Mouse (Mus musculus): ENCODE data around the gene Akr1c18. TPM values are rescaled to one million over a fixed set of nuclear protein-coding genes. Genes with fewer than 3 reads are reported as not detected.
"Not testable (repeated sequence)": the region's sequence is repeated elsewhere in the genome, so short reads cannot be mapped to it uniquely, and the experiment has no call there.

The Akr1c18 gene
- total RNA-seq (2021): 1 to 10 TPM in 1 of 2 experiments, under 1 TPM in 1; 0.91 to 1.9 TPM
- long read RNA-seq, experiment 1, partial matches to known transcripts: 0 of 3 reads
- long read RNA-seq, experiment 1, other reads (novel, unspliced or antisense): 0 of 3 reads
- long read RNA-seq, experiment 2, partial matches to known transcripts: 3 of 3 reads
- long read RNA-seq, experiment 2, other reads (novel, unspliced or antisense): 0 of 3 reads

DNA sequence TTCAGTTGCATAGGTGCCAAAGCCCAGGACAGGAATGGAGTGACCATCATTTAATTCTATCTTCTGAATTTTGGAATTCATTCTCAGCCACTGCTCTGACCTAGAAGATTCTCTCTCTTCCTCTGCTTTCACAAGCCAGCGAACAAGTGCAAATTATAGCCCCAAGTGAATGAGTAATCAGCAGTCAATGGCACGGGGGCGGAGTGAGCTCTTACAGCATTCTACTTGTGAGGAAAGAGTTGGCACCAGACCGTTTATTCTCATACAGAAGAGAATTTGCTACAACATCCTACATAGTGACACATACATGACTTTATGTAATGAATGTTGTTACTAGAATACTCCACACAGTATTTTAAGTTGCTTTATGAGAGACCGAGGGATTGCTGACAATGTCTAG is at the start of gene Akr1c18:
Gene Akr1c18 (minus strand): TSS at position 137 of the 400 bp plus-strand sequence.
- DNase-seq (ENCODE audit: low spot score in 2 of 2): peak; percentile 66 to 77

DNA sequence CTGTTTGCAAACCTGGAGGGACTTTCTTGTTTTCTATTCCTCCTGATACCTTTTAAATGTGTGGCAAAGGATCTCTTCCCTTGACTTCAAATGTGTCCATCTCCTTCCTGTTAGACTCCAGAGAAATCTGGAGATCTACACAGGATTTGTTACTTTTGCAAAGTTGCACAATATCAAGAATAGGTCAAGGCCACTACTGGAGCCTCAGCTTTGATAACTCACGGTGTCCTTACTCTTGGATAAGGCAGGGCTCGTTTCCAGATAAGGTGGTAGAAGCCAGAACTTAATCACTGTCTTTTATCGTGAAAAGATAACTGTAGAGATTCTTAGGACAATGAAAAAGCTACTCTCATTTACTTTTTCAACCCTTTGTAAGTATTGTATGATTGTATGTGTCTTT is 42.1 kb upstream of the Akr1c18 start:
- DNase-seq (ENCODE audit: low spot score in 2 of 2): no peak

DNA sequence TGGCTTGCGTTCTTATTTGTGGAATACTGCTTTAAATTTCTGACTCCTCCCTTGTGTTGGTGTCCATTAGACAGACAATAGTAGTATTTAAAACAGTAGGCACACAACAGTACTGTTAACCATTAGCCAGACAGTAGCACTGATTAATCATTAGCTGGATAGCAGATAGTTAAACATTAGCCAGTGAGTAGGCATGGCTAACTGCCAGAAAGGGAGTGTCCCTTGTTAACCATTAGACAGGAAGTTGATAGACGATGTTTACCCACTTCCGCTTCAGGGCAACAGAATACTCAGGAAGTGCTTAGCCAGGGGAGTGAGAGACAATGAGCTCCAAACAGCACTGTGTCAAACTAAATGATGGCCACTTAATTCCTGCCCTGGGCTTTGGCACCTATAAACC is 40.5 kb upstream of the Akr1c18 start, which contains the start of gene Akr1c13:
Gene Akr1c13 (plus strand): TSS at position 247 of the 400 bp plus-strand sequence.
- no peak for DNase-seq (ENCODE audit: low spot score in 2 of 2)

DNA sequence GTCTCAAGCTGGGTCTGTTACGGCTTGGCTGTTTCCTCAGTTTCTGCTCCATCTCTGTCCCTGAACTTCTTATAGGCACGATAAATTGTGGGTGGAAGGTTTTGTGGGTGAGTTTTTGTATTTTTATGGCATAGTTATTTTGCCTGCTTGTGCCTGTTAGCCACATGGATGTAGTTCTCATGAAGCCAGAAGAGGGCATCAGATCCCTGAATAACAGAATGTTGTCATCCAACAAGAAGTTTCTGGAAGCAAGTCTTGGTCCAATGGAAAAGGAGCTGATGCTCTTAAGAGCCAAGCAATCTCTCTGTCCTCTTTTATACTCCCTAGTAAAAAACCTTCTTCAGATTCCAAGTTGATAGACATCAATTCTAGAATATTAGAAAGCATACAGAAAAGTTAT is 37.7 kb upstream of the Akr1c18 start:
- no peak for DNase-seq (ENCODE audit: low spot score in 2 of 2)

DNA sequence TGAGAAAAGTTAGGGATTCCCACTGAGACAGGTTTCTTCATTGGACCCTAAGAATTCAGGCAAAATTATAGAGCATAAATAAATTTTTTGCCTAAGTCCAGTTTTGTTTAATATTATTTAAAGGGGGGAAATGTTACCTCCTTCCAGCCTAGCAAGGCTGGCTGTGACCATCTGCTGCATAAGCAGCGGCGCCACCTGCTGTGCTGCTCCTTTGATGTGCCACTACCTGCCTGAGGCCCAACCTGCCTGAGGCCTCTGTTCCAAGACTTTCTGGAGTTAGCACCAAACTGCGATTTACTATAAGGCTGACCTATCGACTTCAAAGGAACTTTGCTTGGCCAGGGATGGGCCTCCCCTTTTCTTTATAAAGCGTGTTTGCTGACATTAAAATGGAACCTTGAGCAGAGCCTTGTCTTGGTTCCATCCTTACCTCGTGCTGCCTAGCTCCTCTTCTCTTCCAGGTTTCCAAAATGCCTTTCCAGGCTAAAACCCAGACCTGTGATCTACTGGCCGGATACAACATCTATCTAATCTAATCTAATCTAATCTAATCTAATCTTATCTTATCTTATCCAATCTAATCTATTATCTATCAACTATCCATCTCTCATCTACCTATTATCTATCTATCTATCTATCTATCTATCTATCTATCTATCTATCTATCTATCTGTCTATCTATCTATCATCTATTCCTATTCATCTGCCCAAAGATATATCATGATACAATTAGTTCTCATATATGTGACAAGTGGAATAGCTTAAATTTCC is 36.4 kb upstream of the Akr1c18 start:
- not testable (repeated sequence) for DNase-seq (ENCODE audit: low spot score in 2 of 2)

DNA sequence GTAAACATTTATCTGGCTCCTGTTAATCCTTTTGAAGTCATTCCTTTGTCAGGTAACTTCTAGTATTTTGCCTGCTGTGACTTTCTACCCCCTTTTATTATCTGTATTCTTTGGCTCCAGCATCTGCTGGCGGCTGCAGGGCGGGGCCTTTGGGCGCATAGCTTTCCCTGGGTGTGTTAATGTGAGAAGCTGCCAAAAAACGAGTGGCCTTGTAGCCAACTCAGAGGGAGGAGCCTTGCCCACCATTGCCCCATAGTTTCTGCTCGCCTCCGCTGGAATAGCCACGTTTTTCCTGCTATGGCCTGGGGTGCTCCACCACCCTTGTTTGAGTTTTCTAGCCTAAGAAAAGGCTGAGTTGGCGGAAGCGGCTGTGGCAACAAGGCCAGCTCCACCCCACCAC is 32.7 kb upstream of the Akr1c18 start:
- DNase-seq (ENCODE audit: low spot score in 2 of 2): no peak

DNA sequence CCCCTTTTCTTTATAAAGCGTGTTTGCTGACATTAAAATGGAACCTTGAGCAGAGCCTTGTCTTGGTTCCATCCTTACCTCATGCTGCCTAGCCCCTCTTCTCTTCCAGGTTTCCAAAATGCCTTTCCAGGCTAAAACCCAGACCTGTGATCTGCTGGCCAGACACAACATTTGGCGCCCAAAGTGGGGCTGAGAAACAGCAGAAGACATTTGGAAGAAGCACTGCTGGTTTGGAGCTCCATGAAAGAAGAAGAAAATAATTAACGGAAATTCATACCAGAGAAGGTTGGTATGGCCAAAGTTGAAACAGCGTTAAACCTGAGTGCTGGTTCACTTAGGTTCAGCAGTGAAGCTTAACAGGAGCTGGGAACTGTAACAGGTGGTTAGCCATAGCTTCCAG is 30.9 kb upstream of the Akr1c18 start:
- not testable (repeated sequence) for DNase-seq (ENCODE audit: low spot score in 2 of 2)

DNA sequence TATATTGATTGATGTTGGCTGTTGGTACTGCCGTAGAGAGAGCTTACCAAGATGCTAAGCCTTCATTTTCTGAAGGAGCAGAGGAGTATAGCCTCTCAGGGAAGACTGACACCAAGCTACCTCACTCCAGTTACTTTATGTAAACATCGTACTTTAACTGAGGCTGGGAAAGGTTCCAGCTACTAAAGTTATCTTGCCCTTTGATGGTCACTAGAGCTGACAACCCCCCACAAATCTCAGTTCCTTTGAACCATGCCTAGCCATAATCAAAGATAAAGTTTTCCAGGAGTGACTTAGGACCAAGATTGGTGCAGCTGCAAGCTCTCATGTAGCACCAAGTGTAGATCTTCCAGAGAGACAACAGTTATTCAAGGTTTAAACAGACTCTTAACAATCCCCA is 22.5 kb upstream of the Akr1c18 start:
- DNase-seq (ENCODE audit: low spot score in 2 of 2): no peak

DNA sequence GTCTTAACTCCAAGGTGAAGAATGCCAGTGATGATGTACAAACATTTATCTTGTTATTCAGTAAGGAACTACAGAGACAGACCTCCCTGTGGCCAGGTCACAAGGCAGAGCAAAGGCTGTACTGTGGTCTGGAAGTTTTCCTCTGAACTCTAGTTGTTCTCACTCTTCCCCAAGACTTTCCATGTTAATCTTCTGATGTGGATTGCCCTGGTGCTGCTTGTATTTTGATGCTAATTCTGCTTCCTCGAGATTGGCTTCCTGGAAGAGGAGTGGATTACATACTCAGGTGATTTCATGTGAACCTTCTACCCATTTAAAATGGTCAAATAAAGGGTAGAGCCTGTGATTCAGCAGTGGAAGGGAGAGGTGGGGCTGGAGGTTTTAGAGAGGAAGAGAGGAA is 17.6 kb upstream of the Akr1c18 start:
- DNase-seq (ENCODE audit: low spot score in 2 of 2): no peak

DNA sequence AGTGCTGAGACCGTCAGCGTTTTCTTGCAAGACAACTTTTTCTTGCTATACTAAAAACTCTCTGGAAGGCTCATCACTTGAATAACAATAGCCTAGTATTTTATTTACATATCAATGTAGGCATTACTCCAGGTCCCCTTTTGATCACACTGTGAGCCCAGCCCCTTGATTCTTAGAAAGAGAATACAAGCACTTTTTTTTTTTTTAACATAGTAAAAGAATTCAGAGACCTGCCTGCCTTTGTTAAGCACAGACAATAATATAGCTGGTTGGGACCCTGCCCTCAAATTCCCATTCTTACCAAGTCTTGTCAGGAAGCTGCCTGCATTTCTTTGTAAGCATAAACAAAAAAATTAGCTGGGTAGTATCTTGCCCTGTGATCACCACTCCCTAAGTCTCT is 4.8 kb upstream of the Akr1c18 start:
- no peak for DNase-seq (ENCODE audit: low spot score in 2 of 2)

DNA sequence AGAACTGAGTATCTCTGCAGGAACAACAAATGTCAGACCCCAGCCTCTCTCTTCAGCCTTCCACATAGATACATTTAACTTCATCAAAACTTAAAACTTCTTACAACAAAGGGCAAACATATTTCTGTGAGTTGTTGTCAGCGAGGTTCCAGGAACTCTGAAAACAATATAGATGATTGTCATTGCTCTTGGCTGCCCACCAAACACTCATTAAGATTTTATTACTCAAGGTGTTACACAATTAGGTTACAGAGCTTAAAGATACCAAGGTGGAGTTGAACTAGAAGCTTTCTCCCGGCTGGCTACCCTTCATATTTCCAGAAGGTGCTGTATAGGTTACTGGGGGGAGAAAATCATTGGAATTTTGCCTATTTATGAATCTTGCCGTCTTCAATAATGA is 3.1 kb upstream of the Akr1c18 start:
- DNase-seq (ENCODE audit: low spot score in 2 of 2): no peak

DNA sequence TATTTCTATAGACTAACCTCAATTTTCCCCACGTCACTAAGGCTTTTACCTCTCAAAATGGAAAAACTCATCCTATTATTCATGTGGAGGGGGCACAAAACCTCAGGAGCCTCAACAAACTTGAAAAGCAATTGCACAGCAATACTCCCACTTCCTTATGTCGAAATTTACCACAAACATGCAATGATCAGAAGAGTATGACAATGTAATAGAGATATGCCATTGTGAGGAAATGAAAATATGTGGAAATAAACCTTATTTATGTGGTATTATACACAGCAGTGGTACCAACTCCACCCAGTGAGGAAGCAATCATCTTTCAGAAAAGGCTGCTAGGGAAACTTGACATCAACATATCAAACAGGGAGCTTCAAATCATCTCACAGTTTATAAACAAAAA is 2.5 kb upstream of the Akr1c18 start:
- DNase-seq (ENCODE audit: low spot score in 2 of 2): no peak

DNA sequence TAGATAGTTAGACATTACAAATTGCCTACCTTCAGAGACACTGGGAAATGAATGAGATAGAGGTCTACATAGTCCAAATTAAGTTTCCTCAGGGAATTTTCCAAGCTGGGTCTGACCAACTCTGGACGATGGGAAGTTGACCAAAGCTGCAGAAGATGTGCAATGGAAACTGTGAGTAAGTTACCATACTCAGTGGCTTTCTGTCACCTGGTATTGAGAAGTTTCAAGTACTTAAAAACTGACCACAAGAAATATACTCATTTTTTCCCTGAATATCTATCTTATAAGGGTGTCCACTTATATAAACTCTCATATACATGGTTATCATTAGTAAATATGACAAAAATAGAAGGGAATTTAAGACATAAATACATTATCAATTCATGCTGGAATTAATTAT is 6.2 kb downstream of the Akr1c18 start:
- DNase-seq (ENCODE audit: low spot score in 2 of 2): no peak

DNA sequence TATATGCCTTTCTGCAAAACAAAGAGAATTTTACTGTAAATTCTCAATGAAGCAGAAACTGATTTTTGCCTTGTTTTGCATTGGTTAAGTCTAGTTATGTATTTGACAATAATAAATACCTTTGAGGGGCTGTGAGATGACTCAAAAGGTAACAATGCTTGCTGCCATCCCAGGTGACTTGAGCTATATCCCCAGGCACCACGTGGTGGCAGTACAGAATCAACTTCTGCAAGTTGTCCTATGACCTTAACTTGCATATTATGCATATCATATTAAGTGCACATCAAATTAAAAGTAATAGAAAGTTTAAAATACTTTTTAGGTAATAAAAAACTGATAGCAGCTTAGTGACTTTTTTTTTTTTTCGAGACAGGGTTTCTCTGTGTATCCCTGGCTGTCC is 17.4 kb downstream of the Akr1c18 start:
- peak; percentile 16 to 40 for DNase-seq (ENCODE audit: low spot score in 2 of 2)

DNA sequence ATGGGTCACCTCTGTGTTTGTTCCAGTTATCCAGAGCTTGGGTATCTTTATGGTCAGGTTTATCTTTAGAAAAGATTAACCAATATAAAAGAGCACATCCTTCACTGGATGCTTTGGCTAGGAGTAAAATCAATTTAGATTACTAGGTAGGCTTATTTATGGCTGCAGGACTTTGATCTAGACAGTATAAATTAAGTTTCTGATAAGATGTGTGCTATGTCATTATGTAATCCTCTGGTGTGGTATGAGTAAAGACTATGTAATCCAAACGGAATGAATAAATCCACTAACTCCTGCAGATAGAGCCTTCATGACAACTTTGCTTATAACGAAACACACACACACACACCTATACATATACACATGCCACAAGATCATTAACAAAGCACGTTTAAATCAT is 18.7 kb downstream of the Akr1c18 start:
- no peak for DNase-seq (ENCODE audit: low spot score in 2 of 2)

DNA sequence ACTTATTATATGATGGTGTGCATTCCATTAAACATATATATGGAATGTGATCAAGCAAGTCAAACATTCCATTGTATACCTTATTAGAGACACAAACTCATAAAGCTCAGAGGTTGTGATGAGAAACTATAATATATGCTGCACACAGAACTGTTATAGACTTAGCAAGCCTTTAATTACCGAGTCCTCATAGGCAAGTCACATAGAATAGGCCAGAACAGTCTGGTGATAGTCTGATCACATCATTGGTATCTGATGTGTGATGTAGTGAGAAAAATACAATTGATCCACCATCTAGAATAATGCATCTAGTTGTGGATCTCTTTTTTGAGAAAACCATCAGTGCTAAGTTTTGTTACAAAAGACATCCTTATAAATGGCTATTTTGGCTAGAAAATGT is 19.1 kb downstream of the Akr1c18 start:
- DNase-seq (ENCODE audit: low spot score in 2 of 2): no peak

DNA sequence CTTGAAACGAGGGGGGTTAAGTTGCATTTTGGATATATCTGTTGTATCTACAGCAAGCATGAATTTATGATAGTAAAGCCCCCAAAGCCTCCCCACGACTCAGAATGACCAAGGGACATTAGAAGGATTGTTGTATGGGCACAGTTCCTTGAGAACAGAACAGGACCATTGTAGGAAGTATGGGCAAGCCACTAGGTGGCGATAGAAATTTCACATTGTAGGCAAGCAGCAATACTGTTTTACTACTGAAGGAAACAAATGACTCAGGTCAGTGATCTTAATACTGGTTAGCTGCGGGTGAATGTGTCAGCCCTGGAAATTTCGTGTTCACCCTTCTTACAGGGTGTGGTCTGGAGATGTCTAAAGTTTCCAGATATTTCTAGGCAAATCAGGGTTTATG is 21.4 kb downstream of the Akr1c18 start:
- peak; percentile 23 to 31 for DNase-seq (ENCODE audit: low spot score in 2 of 2)

DNA sequence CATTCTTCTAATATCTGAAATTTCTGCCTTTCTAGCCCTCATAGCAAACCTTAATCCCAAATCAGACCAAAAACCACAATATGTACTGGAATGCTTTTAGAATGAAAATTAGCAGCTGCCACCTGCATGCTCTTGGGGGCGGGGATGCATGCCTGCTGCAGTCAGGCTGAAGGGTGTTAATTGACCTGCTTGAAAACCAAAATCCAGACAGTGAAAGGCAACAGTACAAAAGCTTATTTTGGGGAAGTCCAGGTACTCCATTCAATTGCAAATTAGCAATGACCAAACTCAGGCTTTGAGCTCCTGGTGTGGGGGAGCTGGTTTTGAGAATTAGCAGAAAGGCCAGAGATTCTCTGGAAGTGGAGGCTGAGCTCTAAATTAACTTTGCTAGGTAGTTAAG is 24.6 kb downstream of the Akr1c18 start:
- not testable (repeated sequence) for DNase-seq (ENCODE audit: low spot score in 2 of 2)

DNA sequence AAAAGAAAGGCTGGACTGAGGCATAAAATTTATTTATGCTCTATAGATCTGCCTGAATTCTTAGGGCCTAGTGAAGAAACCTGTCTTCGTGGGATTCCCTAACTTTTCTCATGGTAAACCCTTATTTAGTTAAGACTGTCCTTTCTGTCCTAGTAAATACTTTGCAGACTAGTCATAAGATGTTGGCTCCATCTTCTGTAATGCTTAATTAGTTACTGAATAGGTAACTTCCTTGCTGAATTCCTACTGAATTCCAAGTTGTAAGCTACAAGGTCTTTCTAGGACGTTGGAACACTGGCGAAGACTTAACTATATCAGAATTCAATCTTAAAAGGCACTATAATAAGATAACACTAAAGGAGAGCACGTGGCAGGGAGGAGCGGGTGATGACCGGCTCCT is 26.0 kb downstream of the Akr1c18 start:
- DNase-seq (ENCODE audit: low spot score in 2 of 2): not testable (repeated sequence)

DNA sequence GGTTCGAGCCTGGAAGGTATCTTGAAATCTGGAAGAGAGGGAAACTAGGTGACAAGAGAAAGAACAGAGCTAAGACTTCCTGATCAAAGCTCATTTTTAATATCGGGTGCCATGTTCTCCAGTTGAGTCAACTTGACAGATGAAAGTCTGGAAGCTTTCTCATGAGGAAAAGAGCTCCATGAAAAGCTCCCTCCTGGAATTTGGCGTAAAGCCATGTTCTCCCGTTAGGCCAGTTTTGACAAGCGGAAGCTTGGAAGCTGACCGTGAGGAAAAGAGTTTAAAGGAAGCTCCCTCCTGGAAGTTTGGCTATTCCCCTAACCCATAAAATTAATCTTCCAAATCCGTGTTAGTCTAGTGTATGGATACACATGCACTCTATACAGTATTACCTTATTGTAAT is 27.3 kb downstream of the Akr1c18 start:
- DNase-seq (ENCODE audit: low spot score in 2 of 2): no peak

DNA sequence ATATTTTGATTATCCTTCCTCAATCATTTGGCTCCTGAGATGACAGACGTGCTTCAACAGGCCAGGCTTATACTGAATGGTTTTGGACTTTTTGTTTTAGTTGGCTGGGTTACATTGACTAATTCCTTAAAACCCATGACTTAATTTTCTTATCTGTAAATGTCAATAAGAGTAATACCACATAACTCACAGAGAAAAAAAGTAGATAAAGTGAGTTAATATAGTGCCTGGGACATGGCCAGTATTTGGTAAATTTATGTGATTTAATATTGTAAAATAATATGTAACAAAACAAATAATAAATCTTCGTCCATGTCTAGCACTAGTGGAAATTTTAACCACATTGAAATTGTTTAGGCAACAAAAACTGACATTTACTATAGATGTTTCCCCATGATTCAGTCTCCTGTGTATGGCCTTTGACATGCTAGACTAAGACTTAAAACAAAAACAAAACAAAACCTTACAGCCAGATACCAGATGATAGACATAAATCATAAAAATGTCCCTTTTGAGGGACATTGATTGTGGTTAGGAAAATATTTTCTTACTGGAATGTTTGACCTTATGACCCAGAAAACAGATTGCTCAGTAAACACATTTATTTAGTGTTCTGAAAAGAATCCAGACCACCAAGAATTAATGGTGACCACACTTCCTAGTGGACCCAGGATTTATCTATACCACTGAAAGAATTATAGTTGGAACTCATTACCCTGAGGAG is 31.1 kb downstream of the Akr1c18 start:
- DNase-seq (ENCODE audit: low spot score in 2 of 2): no peak
